Mouse (Mus musculus) forebrain, embryonic 15.5 days (tissue): ENCODE results near the gene Dse. TPM values are rescaled to one million over a fixed set of nuclear protein-coding genes. Genes with fewer than 3 reads are reported as not detected.

Source experiments
- ATAC-seq: fragments of 200-750 bp; cut with Nextera tagmentation; replicated peaks from 2 replicates; pipeline ENCODE4 v1.8.0; 2017; ENCODE audit warnings: mild to moderate bottlenecking, moderate TSS enrichment, moderate library complexity
- H3K27ac ChIP-seq: fragments of 300-500 bp; sonication (generic); replicated peaks from 2 replicates; pipeline ENCODE4 v1.5.1; 2015; ENCODE audit warnings: mild to moderate bottlenecking, inconsistent platforms
- H3K27me3 ChIP-seq: fragments of 300-500 bp; sonication (generic); 2 replicates; pipeline ENCODE4 v1.6.1; 2015; ENCODE audit warnings: inconsistent platforms
- H3K36me3 ChIP-seq: fragments of 300-500 bp; sonication (generic); 2 replicates; pipeline ENCODE4 v1.6.1; 2015; ENCODE audit warnings: mild to moderate bottlenecking, inconsistent platforms
- H3K4me1 ChIP-seq: fragments of 300-500 bp; sonication (generic); 2 replicates; pipeline ENCODE4 v1.6.1; 2015; ENCODE audit warnings: inconsistent platforms
- H3K4me2 ChIP-seq: fragments of 300-500 bp; sonication (generic); replicated peaks from 2 replicates; pipeline ENCODE4 v1.6.1; 2015; ENCODE audit warnings: mild to moderate bottlenecking, inconsistent platforms
- H3K4me3 ChIP-seq: fragments of 300-500 bp; sonication (generic); 2 replicates; pipeline ENCODE4 v1.5.1; 2015; ENCODE audit warnings: mild to moderate bottlenecking, inconsistent platforms
- H3K9ac ChIP-seq: fragments of 300-500 bp; sonication (generic); replicated peaks from 2 replicates; pipeline ENCODE4 v1.6.1; 2015; ENCODE audit warnings: mild to moderate bottlenecking, inconsistent platforms
- H3K9me3 ChIP-seq: fragments of 300-500 bp; sonication (generic); 2 replicates; pipeline ENCODE4 v1.6.1; 2016; ENCODE audit warnings: inconsistent platforms
- WGBS: fragments of 180-500 bp; shearing (Covaris S2); methylation state at CpG from one replicate; pipeline ENCODE4 v1.1.7; 2015; ENCODE audit warnings: mixed read lengths; 5-methylcytosine and 5-hydroxymethylcytosine counted together
- polyA plus RNA-seq: library from polyadenylated mRNA; unstranded; fragments of >200 nt; fragmentation: Nextera tagmentation; extraction: Ambion mirVana; gene quantifications from 2 replicates; pipeline ENCODE4 v1.2.1, GENCODE M21; 2015

Gene Dse
- polyA plus RNA-seq, 1 experiment from 2014 or later = 4.7 TPM

DNA sequence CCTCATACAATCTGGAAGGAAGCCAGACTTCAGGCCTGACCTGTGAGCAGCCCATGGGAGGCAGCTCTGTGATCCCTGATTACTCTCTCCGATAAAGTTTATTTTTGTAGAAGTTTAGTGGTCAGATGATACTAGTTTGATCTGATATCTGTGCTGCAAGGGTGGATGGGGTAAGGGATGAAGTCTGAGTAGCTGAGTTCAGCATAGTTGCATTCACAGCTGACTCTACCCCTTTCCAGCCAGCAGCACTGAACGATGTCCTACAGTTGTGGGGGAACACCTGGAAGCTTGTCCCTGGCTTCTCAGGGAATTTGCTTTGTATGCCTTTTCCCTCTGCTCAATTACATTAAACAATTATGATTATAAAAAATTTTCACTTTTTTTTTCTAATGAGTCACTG lies 12.6 kb downstream of the Dse start:
- no peaks in the 10 kb centered on the region for H3K27me3 ChIP-seq
- H3K36me3 ChIP-seq = no peaks in the 10 kb centered on the region
- ATAC-seq = no peak
- no peaks in the 10 kb centered on the region for H3K9me3 ChIP-seq
- H3K4me3 ChIP-seq = no peak overlapping the region
- WGBS = 77% methylated on average over 2 of the region's 2 CpGs
- no peaks in the 10 kb centered on the region for H3K4me1 ChIP-seq
- H3K9ac ChIP-seq = no peak overlapping the region
- no peak overlapping the region for H3K4me2 ChIP-seq
- H3K27ac ChIP-seq = no peak overlapping the region

DNA sequence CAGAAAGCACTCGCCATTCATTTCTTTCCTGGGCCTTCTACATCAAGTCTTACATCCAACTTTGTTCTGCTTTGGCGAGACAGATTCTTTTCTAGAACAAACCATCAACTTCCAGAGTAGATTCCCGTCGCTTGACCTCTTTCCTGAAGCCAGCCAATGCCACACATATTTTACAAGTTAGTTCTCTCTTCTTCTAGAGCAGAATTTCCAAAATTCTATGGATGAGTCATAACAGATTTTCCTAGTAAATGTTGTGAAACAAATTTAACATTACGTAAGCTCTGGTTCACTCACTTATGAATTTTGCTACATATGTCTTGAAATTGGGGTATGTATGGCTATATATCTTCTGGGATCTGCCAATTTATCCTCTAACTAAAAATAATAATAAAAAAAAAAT lies 13.0 kb downstream of the Dse start:
- no peaks in the 10 kb centered on the region for H3K36me3 ChIP-seq
- no peak overlapping the region for H3K9ac ChIP-seq
- no peak overlapping the region for H3K4me3 ChIP-seq
- H3K27me3 ChIP-seq = no peaks in the 10 kb centered on the region
- H3K4me2 ChIP-seq = no peak overlapping the region
- no peak overlapping the region for H3K27ac ChIP-seq
- WGBS = 92% methylated on average over 5 of the region's 5 CpGs
- no peaks in the 10 kb centered on the region for H3K9me3 ChIP-seq
- no peak for ATAC-seq
- H3K4me1 ChIP-seq = no peaks in the 10 kb centered on the region

DNA sequence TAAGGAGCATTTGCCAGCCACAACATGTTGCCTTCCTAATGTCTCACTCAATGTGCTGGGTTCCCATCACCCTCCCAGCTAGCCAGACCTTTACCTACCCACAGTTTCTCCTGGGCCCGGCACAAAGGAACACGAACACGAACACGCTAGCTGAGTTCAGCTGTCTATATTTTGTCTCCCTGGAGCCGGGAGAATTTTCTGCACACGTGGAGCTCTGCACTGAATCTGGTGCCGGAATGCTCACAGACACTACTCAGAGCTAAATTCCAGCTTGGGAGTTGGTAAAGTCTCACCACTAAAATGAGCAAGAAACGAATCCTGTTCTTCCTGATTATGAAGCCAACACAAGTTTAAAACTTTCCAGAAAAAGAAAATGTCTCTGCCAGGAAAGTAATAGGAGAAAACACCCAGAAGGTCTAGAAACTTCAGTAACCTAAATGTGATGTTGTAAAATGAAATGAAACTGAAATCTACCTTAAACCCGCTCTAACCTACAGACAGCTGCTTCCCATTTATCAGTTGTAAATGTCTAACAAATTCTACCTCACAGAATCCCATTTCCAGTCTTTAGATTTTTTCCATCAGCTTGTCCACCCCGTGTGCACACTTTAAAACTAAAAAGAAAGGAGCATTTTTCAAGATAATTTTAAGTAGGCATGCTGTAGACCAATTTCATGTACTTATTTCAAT lies 20.8 kb downstream of the Dse start:
- Histone ChIP-seq H3K27ac (no peak overlapping the region), H3K9me3 (no peaks in the 10 kb centered on the region), H3K36me3 (no peaks in the 10 kb centered on the region), H3K4me1 (no peaks in the 10 kb centered on the region), H3K4me3 (no peak overlapping the region), H3K9ac (no peak overlapping the region), H3K27me3 (no peaks in the 10 kb centered on the region), H3K4me2 (no peak overlapping the region)
- no peak for ATAC-seq
- 85% methylated on average over 10 of the region's 10 CpGs for WGBS

DNA sequence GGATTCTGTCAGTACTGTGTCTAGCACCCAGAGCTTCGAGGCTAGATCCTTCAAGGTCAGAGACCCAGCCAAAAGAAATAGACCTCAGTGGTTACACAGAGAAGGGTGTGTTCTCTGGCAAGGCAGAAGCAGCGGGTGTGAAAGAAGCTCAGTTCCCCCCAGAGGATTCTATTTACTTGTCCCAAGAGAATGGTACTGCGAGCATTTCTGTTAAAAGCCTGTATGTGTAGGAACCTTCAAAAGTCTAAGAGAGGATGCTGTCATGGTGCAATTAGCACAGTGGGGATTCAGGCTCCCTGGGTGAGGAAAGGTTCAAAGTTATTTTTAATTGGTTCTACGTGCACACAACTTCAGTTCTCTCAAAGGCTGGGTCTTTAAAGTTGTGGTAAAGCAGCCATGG lies 22.0 kb downstream of the Dse start:
- Histone ChIP-seq H3K4me2 (no peak overlapping the region), H3K27ac (no peak overlapping the region), H3K9ac (no peak overlapping the region), H3K9me3 (no peaks in the 10 kb centered on the region), H3K36me3 (no peaks in the 10 kb centered on the region), H3K4me1 (no peaks in the 10 kb centered on the region), H3K4me3 (no peak overlapping the region), H3K27me3 (no peaks in the 10 kb centered on the region)
- no peak for ATAC-seq
- WGBS = 40% methylated on average over 4 of the region's 4 CpGs

DNA sequence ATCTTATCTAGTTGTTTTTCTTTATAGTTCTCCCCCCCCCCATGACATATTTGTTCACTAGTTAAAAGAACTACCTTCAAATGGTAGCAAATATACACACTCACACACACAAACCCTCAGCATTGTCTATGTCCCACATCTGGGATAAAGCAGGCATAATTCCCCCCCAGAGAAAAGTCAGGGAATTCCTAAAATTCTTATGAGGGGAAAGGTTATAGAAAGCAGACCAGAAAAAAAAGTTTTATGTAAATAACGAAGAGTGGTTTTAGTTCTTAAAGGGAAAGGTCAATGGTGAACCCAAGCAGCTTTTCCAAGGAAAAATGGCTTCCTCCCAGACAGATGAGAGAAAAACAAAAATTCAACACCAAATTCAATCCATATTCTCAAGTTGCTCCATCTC lies 22.6 kb downstream of the Dse start:
- ATAC-seq = no peak
- H3K4me2 ChIP-seq = no peak overlapping the region
- H3K9me3 ChIP-seq = no peaks in the 10 kb centered on the region
- 81% methylated on average over 1 of the region's 1 CpGs for WGBS
- H3K9ac ChIP-seq = no peak overlapping the region
- H3K4me3 ChIP-seq = no peak overlapping the region
- no peaks in the 10 kb centered on the region for H3K27me3 ChIP-seq
- H3K36me3 ChIP-seq = no peaks in the 10 kb centered on the region
- H3K4me1 ChIP-seq = no peaks in the 10 kb centered on the region
- no peak overlapping the region for H3K27ac ChIP-seq

DNA sequence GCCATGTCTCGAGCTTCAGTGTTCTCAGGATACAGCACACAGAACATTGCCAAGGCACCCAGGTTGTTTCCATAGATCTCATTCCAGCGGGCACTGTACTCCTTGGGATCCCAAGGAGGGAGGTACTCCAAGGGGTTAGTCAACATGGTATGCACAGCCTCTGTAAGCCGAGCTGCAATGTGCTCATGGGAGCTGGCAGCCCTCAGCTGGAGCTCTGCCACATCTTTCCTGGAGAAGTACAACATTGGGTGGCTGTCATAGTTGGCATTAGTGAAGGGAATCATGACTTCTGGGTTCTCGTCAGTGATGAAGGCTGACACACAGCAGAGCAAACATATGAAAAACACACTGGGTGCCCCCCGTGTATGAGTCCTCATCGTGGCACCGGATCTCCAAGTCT lies 23.8 kb downstream of the Dse start:
- H3K36me3 ChIP-seq = no peaks in the 10 kb centered on the region
- ATAC-seq = peak; percentile 43; the same call in 1 of the 2 replicates
- H3K4me2 ChIP-seq = no peak overlapping the region
- no peak overlapping the region for H3K9ac ChIP-seq
- WGBS = 74% methylated on average over 7 of the region's 7 CpGs
- H3K27me3 ChIP-seq = no peaks in the 10 kb centered on the region
- H3K4me3 ChIP-seq = no peak overlapping the region
- H3K4me1 ChIP-seq = no peaks in the 10 kb centered on the region
- no peak overlapping the region for H3K27ac ChIP-seq
- H3K9me3 ChIP-seq = no peaks in the 10 kb centered on the region

DNA sequence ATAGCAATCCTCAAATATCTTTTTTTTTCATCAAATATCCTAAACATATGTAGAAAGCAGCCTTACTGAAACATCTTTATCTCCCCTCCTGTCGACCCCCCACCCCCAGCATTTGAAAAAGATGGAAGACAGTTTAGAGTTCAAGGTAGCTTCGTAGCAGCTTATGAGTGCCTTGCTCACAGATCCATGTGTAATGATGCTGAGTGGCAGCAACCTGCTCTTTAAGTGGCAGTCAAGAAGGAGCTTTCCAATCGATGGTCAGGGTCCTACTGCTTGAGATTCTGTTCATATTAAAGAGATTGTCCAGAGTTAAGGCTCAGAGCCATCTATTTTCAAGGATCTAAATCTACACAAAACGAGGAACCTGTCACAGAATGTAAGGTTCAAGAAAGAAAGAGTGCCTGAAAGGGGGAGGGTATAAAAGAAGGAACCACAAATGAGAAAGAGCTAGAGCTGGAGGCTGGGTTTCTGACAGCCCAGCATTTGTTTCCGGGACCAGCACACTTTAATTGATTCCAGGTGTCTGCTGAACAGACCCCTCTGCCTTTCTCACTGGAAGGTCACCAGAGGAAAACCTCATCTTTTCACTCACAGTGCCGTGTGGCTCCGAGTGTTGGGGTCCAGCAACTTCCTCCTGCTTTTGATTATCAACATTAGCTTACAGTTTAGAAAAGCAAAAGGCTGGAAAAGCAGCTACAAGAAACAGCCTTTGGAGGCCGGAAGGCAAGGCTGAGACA lies 31.5 kb downstream of the Dse start:
- Histone ChIP-seq H3K4me2 (no peak overlapping the region), H3K4me1 (no peaks in the 10 kb centered on the region), H3K9me3 (no peaks in the 10 kb centered on the region), H3K27me3 (no peaks in the 10 kb centered on the region), H3K36me3 (no peaks in the 10 kb centered on the region), H3K9ac (no peak overlapping the region), H3K27ac (no peak overlapping the region), H3K4me3 (no peak overlapping the region)
- 53% methylated on average over 8 of the region's 8 CpGs for WGBS
- no peak for ATAC-seq

DNA sequence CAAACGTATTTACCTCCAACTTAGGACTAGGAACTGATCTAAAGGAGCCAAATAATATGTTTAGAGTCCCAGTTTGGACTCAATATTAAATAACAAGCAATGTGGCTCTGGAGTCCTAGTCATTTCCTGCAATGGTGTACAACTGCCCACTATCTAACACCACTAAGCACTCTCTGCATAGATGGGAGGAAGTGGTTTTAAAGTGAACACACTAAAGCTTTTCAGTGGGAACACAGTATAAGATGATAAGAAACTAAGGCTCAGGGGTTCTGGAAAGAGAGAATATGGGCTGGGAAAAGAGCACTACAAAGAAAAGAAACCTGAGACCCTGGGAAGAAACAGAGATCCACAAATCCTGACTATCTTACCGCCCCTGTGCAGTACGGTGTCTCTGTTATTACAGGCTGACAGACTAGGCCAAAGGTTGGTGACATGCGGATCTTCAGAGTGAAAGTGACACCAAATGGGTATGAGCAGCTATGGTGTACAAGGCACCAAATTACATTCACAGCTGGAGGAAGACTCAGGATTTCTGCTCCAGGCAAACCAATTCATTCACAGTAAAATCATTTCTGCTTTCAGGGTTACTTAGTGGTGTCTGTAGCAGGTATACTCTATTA lies 34.7 kb downstream of the Dse start:
- Histone ChIP-seq H3K4me3 (no peak overlapping the region), H3K4me1 (no peaks in the 10 kb centered on the region), H3K36me3 (no peaks in the 10 kb centered on the region), H3K4me2 (no peak overlapping the region), H3K9ac (no peak overlapping the region), H3K27me3 (no peaks in the 10 kb centered on the region), H3K27ac (no peak overlapping the region), H3K9me3 (no peaks in the 10 kb centered on the region)
- no peak for ATAC-seq
- 92% methylated on average over 4 of the region's 4 CpGs for WGBS

DNA sequence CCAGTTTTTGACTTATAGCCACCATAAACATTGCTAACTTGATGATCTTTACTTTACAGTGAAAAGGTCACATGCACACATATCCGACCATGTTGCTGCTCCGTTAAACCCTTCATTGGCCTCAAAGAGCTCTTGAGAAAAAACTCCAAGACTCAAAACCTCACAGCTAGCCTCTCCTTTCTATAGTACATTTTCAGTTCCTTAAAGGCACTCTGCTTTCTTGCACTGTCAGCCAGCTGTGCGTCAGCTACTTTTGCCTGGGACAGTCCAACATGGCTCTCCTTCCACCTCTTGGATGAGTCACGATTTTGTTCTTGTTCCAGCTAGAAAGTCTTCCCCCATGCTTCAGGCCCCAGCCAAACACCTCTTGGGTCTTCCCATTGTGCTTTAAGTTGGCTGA lies 35.9 kb downstream of the Dse start:
- no peak overlapping the region for H3K4me3 ChIP-seq
- no peak overlapping the region for H3K4me2 ChIP-seq
- no peak overlapping the region for H3K9ac ChIP-seq
- H3K4me1 ChIP-seq = no peaks in the 10 kb centered on the region
- no peaks in the 10 kb centered on the region for H3K36me3 ChIP-seq
- 90% methylated on average over 4 of the region's 4 CpGs for WGBS
- no peaks in the 10 kb centered on the region for H3K9me3 ChIP-seq
- ATAC-seq = no peak
- no peaks in the 10 kb centered on the region for H3K27me3 ChIP-seq
- H3K27ac ChIP-seq = no peak overlapping the region

DNA sequence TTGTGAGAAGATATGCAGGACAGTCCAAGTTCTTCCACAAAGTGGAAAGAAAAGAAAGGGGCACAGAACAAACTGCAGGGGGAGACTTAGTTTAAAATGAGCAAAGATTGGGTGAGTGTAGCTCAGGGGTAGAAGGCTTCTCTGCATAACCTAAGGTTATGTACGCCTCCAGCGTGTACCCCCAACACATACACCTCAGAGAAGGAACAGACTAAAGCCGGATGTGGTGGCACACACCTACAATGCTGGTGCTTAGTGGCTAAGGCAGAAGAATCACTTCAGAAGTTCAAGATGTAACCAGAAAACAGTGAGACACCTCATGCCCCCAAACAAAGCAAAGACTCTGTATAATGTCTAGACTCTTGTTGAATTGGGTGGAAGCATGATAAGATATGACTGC lies 36.3 kb downstream of the Dse start:
- WGBS = 98% methylated on average over 3 of the region's 3 CpGs
- H3K27me3 ChIP-seq = no peaks in the 10 kb centered on the region
- no peaks in the 10 kb centered on the region for H3K4me1 ChIP-seq
- no peak overlapping the region for H3K9ac ChIP-seq
- H3K4me2 ChIP-seq = no peak overlapping the region
- H3K36me3 ChIP-seq = no peaks in the 10 kb centered on the region
- H3K4me3 ChIP-seq = no peak overlapping the region
- H3K9me3 ChIP-seq = no peaks in the 10 kb centered on the region
- no peak for ATAC-seq
- H3K27ac ChIP-seq = no peak overlapping the region

DNA sequence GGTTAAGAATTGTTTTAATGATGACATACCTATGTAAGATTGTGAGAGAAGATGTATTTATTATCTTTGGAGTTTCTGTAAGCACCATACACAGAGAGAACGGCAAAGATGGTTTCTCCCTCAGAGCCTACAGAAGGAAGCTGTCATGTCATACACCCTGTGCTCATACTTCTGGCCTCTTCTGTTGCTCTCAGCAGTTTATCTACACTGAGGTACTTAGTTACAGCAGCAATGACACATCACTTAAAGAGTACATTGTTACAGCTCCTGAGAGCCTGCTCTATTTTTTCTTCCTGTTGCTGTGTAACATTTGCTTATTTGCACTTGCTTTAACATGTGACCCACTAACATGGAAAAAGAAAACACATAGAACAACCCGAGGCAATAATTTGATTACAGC lies 40.5 kb downstream of the Dse start:
- Histone ChIP-seq H3K4me2 (no peak overlapping the region), H3K9me3 (no peaks in the 10 kb centered on the region), H3K27ac (no peak overlapping the region), H3K36me3 (no peaks in the 10 kb centered on the region), H3K9ac (no peak overlapping the region), H3K27me3 (no peaks in the 10 kb centered on the region), H3K4me1 (no peaks in the 10 kb centered on the region), H3K4me3 (no peak overlapping the region)
- ATAC-seq = no peak
- WGBS = 84% methylated on average over 2 of the region's 2 CpGs

DNA sequence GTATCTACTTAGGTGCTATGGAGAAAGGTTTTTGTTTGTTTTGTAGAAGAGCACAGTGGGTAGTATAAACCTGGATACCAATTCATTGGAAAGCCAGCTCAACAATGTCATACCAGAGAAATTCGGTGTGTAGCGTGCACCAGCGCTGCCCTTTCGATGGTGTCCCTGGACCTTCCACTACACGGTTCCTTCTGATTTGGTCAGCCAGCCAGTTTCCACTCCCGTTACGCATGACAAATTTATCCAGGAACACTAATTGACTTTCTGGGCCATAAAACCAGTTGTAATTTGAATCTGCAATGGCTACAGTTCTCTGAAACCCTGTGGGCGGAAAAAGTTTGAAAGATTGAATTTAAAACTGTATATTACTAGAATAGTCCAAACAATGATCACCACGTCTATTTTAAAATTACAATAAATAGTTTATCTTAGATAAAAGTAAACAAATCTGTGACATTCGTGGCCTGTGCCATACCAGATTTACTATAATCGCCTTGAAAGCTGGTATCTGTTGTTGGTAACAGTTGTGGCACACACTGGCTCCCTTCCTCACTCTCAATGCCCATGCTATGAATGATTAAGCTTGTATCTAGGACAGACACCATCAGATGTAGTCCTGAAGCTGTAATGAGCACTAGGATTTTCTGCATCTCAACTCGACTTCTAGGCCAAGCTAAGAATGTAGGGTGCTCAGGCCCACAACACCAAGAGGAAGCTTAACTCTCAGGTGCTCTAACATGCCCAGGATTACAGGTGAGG lies 51.5 kb downstream of the Dse start:
- Histone ChIP-seq H3K27ac (no peak overlapping the region), H3K9me3 (no peaks in the 10 kb centered on the region), H3K4me3 (no peak overlapping the region), H3K4me1 (no peaks in the 10 kb centered on the region), H3K4me2 (no peak overlapping the region), H3K27me3 (no peaks in the 10 kb centered on the region), H3K9ac (no peak overlapping the region), H3K36me3 (no peaks in the 10 kb centered on the region)
- ATAC-seq = no peak
- whole genome bisulfite sequencing = 90% methylated on average over 12 of the region's 12 CpGs
